Mouse (Mus musculus) hindbrain, embryonic 10.5 days (tissue): ENCODE data around the gene Tmf1. TPM values are rescaled to one million over a fixed set of nuclear protein-coding genes. Genes with fewer than 3 reads are reported as not detected.

Experiments
- DNase-seq: peaks from one replicate; pipeline ENCODE4 v3.0.0-alpha.2; 2017; ENCODE audit warnings: low spot score
- H3K27ac ChIP-seq: fragments of 300-500 bp; sonication (generic); 2 replicates; pipeline ENCODE4 v1.5.1; 2016; ENCODE audit warnings: mild to moderate bottlenecking, moderate library complexity
- H3K27me3 ChIP-seq: fragments of 300-500 bp; sonication (generic); 2 replicates; pipeline ENCODE4 v1.6.1; 2016; ENCODE audit warnings: mild to moderate bottlenecking; ENCODE audit not compliant: poor library complexity, insufficient read depth, severe bottlenecking
- H3K36me3 ChIP-seq: fragments of 300-500 bp; sonication (generic); 2 replicates; pipeline ENCODE4 v1.6.1; 2016; ENCODE audit warnings: mild to moderate bottlenecking, moderate library complexity
- H3K4me1 ChIP-seq: fragments of 300-500 bp; sonication (generic); replicated peaks from 2 replicates; pipeline ENCODE4 v1.6.1; 2016; ENCODE audit warnings: mild to moderate bottlenecking
- H3K4me3 ChIP-seq: fragments of 300-500 bp; sonication (generic); 2 replicates; pipeline ENCODE4 v1.5.1; 2016; ENCODE audit warnings: mild to moderate bottlenecking, moderate library complexity
- H3K9me3 ChIP-seq: fragments of 300-500 bp; sonication (generic); 2 replicates; pipeline ENCODE4 v1.6.1; 2016; ENCODE audit warnings: mild to moderate bottlenecking, moderate library complexity
- WGBS: fragments of 180-500 bp; shearing (Covaris S2); methylation state at CpG from one replicate; pipeline ENCODE4 v1.1.7; 2016; 5-methylcytosine and 5-hydroxymethylcytosine counted together
- polyA plus RNA-seq: library from polyadenylated mRNA; unstranded; fragments of >200 nt; fragmentation: Nextera tagmentation; extraction: Ambion mirVana; gene quantifications from 2 replicates; pipeline ENCODE4 v1.2.1, GENCODE M21; 2016

The Tmf1 gene
- polyA plus RNA-seq, 1 experiment from 2014 or later, result 20.7 TPM

DNA sequence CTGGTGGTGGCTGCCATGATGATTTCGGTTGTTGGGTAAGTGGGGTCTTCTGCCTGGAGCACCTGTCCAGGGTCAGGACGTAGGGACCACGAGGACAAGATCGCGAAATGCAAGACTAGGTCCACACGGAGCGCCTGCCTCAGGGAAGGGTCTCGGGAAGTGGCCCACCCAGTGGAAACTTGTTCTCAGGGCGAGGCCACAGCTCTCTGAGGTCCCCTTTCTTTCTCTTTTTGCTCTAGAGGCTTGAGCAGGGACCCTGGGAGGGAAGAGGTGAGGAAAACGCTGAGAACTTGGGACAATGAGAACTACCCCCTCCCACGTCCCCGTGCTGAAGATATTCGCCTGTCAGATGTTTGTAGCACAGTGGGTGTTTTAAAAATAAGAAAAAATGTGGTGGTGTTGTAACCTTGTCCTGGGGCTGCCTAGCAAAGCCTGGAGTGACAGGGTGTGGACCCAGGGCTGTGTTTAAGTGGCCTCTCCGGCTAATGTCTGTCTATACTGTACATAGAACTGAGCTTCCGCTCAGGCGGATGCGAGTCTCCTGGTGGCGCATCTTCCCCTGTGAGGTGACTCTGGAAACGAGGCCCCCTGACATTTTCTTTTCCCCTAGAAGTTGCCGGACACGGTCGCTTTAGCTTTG lies 32.2 kb upstream of the Tmf1 start:
- peak overlapping the region; percentile 70 for H3K4me3 ChIP-seq
- no peak for DNase-seq
- peaks cover 11% of the 10 kb centered on the region for H3K36me3 ChIP-seq
- WGBS, result 6% methylated on average over 22 of the region's 22 CpGs
- H3K9me3 ChIP-seq, result peaks cover 4% of the 10 kb centered on the region; the same call in 1 of the 2 replicates
- H3K27me3 ChIP-seq, result peaks cover 6% of the 10 kb centered on the region; the same call in 1 of the 2 replicates
- H3K4me1 ChIP-seq, result peaks cover 21% of the 10 kb centered on the region
- H3K27ac ChIP-seq, result peak overlapping the region; percentile 83

GRCm38 (mm10) chr6:97210191-97210961 lies 31.5 kb upstream of the Tmf1 start, which contains the start of gene Arl6ip5:
Arl6ip5 (plus strand) TSS chr6:97210689.
- Histone ChIP-seq H3K4me1 (peaks cover 28% of the 10 kb centered on the region), H3K9me3 (peaks cover 4% of the 10 kb centered on the region; the same call in 1 of the 2 replicates), H3K27ac (peak within 1 kb of the TSS; percentile 83), H3K36me3 (peaks cover 9% of the 10 kb centered on the region), H3K27me3 (peaks cover 6% of the 10 kb centered on the region; the same call in 1 of the 2 replicates), H3K4me3 (peak within 1 kb of the TSS; percentile 70)
- peak; percentile 90 for DNase-seq
- WGBS, result 13% methylated on average over 32 of the region's 32 CpGs

GRCm38 (mm10) chr6:97209751-97210150 lies 30.8 kb upstream of the Tmf1 start:
- Histone ChIP-seq H3K9me3 (no peaks in the 10 kb centered on the region), H3K4me3 (no peak overlapping the region), H3K36me3 (peaks cover 3% of the 10 kb centered on the region), H3K27me3 (peaks cover 6% of the 10 kb centered on the region; the same call in 1 of the 2 replicates), H3K27ac (no peak overlapping the region), H3K4me1 (peaks cover 28% of the 10 kb centered on the region)
- 89% methylated on average over 4 of the region's 4 CpGs for WGBS
- no peak for DNase-seq

DNA sequence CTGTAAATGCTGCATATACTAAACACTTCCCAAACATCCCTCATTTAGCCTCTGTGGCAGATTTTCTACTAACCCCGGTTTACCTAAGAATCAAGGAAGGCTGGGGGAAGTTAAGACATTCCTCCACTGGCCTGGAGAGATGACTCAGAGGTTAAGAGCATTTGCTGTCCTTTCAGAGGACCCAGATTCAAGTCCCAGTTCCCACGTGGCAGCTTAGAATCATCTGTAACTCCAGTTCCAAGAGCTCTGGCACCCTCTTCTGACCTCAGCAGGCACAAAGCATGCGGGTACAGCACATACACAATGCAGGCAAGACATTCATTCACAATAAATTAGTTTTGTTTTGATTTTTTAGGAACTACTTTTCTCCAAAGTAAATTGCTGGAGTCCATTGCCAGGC lies 30.3 kb upstream of the Tmf1 start:
- 50% methylated on average over 3 of the region's 3 CpGs for WGBS
- Histone ChIP-seq H3K36me3 (no peaks in the 10 kb centered on the region), H3K4me1 (peaks cover 32% of the 10 kb centered on the region), H3K4me3 (no peak overlapping the region), H3K27ac (no peak overlapping the region), H3K9me3 (no peaks in the 10 kb centered on the region), H3K27me3 (peaks cover 6% of the 10 kb centered on the region; the same call in 1 of the 2 replicates)
- no peak for DNase-seq

DNA sequence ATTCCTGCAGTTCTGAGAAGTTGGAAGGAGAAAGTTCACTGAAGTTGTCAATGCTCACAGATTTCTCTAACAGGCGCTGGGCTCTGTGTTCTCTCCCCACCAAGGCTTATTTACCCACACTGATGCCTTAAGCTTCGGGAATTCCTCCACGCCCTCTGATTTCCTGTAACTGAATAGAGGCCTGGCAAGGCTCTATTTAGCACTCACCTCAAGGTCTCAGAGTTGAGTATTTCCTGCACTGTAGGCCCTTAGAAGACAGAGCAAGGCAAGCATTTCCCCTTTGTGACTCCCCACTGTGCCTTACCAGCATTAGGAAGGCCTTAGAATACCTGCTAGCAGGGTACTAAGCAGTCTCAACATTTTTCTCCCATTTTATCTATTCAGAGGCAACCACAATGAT lies 29.5 kb upstream of the Tmf1 start:
- Histone ChIP-seq H3K9me3 (no peaks in the 10 kb centered on the region), H3K4me1 (peaks cover 40% of the 10 kb centered on the region), H3K4me3 (no peak overlapping the region), H3K36me3 (no peaks in the 10 kb centered on the region), H3K27ac (no peak overlapping the region), H3K27me3 (peaks cover 6% of the 10 kb centered on the region; the same call in 1 of the 2 replicates)
- WGBS, result 30% methylated on average over 3 of the region's 3 CpGs
- DNase-seq, result no peak

DNA sequence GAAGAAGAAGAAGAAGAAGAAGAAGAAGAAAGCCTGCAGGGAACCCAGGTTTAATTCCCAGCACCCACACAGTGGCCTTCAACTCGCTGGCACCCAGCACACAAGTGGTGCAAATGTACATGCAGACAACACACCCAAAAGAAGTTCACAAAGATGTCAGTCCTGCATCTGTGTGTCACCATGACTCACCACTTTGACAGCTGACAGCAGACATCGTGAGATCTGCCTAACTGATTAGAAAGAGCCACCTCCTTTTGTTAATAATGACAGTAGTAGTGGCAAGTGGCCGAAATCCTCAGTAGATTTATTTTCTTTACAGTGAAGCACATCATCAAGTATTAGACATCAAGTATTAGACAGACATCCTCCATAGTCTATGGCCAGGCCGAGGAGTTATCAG lies 28.2 kb upstream of the Tmf1 start:
- DNase-seq, result no peak
- no peak overlapping the region for H3K4me3 ChIP-seq
- peaks cover 40% of the 10 kb centered on the region for H3K4me1 ChIP-seq
- H3K36me3 ChIP-seq, result no peaks in the 10 kb centered on the region
- WGBS, result 76% methylated on average over 4 of the region's 4 CpGs
- peaks cover 3% of the 10 kb centered on the region; the same call in 1 of the 2 replicates for H3K27me3 ChIP-seq
- no peaks in the 10 kb centered on the region for H3K9me3 ChIP-seq
- H3K27ac ChIP-seq, result no peak overlapping the region

DNA sequence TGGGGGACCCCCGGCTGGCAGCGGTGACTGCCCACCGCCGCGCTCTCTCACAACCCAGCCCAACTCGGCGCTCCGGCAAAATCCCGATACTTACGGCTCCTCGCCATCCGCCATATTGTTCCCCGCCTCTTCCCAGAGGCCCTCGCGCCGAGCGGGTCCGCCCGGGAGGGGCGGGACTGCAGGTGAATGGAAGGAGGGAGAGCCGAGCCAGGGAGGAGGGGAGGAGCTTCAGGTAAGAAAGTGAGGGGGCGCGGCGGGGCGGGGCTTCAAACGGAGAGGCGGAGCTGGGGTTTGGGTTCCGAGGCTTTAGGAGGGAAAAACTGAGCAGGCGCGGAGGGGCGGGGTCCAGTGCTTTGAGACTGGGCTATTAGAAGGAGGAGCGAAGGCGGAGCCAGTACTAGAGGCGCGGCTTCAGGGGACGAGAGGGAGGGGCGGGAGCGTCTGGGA lies 26.5 kb upstream of the Tmf1 start, which contains the start of gene Uba3:
Uba3 (minus strand) TSS at position 209 of the 447 bp plus-strand sequence.
- Histone ChIP-seq H3K27ac (peak within 1 kb of the TSS; percentile 98), H3K27me3 (no peaks in the 10 kb centered on the region), H3K4me3 (peak within 1 kb of the TSS; percentile 71), H3K9me3 (no peaks in the 10 kb centered on the region), H3K36me3 (peaks cover 7% of the 10 kb centered on the region), H3K4me1 (peaks cover 27% of the 10 kb centered on the region)
- DNase-seq, result peak; percentile 100
- WGBS, result under 1% methylated on average over 38 of the region's 38 CpGs

DNA sequence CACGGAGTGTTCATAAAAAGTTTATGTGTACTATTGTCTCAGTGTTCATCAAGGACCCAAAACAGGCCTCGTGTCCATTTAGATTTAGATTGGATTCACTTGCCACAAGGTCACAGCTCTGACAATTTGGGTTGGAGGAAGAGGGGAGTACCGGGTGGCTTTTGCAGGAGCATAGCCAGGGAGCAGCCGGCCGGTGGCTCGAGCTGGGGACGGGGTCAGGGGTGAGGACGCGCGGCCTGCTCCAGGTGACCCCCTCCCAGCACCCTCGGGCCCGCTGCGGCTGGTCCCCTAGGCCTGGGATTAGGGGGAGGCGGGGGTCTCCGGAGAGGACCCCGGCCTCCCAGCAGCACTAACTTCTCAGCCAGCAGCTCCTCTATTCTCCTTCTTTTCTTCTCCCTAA lies 26.0 kb upstream of the Tmf1 start:
- Histone ChIP-seq H3K9me3 (no peaks in the 10 kb centered on the region), H3K27ac (peak overlapping the region; percentile 98), H3K4me1 (peaks cover 25% of the 10 kb centered on the region), H3K27me3 (no peaks in the 10 kb centered on the region), H3K4me3 (peak overlapping the region; percentile 71), H3K36me3 (peaks cover 7% of the 10 kb centered on the region)
- WGBS, result under 1% methylated on average over 16 of the region's 16 CpGs
- DNase-seq, result no peak

DNA sequence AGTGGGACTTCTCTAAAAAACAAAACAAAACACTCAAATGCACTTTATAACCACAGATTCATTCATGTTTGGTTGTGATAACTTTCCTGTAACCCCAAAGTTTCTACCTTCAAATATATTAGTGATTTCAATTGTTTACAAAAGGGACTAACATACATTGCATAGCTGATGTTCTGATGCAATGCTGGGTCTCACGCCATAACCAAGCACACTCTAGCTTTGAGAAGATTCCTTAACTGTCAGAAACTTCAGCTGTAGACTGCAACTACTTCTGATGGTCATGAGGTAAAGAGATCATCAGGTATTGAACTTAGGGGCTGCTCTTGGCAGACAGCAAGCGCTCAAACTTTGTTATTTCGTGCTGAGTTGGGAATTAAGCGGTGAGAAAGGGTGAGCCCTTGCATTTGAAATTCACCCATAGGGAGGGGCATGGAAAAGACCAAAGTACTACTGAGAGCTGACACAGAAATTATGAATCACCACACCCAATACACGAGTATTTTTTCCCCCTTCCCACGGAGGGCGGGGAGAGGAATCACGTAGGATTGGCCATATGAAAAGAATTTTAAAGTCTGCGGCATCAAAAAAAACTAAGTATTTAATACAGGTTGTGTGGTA lies 25.4 kb upstream of the Tmf1 start:
- H3K27ac ChIP-seq, result peak overlapping the region; percentile 98
- peaks cover 7% of the 10 kb centered on the region for H3K36me3 ChIP-seq
- H3K9me3 ChIP-seq, result no peaks in the 10 kb centered on the region
- no peak for DNase-seq
- peak overlapping the region; percentile 71 for H3K4me3 ChIP-seq
- no peaks in the 10 kb centered on the region for H3K27me3 ChIP-seq
- WGBS, result 24% methylated on average over 9 of the region's 9 CpGs
- peaks cover 21% of the 10 kb centered on the region for H3K4me1 ChIP-seq

- Histone ChIP-seq H3K4me1 (peaks cover 21% of the 10 kb centered on the region), H3K27me3 (no peaks in the 10 kb centered on the region), H3K27ac (no peak overlapping the region), H3K9me3 (no peaks in the 10 kb centered on the region), H3K4me3 (no peak overlapping the region), H3K36me3 (peaks cover 23% of the 10 kb centered on the region)
- WGBS, result 96% methylated on average over 3 of the region's 3 CpGs
- DNase-seq, result no peak
These were observed 23.6 kb upstream of the Tmf1 start for GRCm38 (mm10) chr6:97202477-97202876.

DNA sequence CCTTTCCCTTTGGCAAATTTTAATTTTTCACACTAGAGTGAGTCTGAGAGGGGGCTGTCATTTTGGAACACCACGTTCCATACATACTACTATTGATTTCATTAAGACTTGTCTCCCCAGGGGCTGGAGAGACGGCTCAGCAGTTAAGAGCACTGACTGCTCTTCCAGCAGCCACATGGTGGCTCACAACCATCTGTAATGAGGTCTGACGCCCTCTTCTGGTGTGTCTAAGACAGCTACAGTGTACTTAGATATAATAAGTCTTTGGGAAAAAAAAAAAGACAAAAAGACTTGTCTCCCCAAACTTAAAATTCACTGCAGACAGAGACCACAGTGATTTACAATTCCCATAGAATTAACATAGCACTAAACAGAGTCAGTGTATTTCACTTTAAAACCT lies 21.5 kb upstream of the Tmf1 start:
- WGBS, result 54% methylated on average over 3 of the region's 3 CpGs
- no peak for DNase-seq
- H3K9me3 ChIP-seq, result no peaks in the 10 kb centered on the region
- H3K27me3 ChIP-seq, result no peaks in the 10 kb centered on the region
- H3K4me3 ChIP-seq, result no peak overlapping the region
- H3K27ac ChIP-seq, result no peak overlapping the region
- H3K36me3 ChIP-seq, result peaks cover 44% of the 10 kb centered on the region
- H3K4me1 ChIP-seq, result peaks cover 15% of the 10 kb centered on the region

GRCm38 (mm10) chr6:97179367-97179828 lies 476 bp upstream of the Tmf1 start:
- Histone ChIP-seq H3K4me3 (peak overlapping the region; percentile 79), H3K9me3 (no peaks in the 10 kb centered on the region), H3K27me3 (no peaks in the 10 kb centered on the region), H3K4me1 (peaks cover 29% of the 10 kb centered on the region), H3K36me3 (peaks cover 44% of the 10 kb centered on the region), H3K27ac (peak overlapping the region; percentile 98)
- 12% methylated on average over 11 of the region's 11 CpGs for WGBS
- DNase-seq, result no peak
